Mouse (Mus musculus) ES-Bruce4 (cell line): ENCODE data around the gene Lpin2.

Experiments used
- CTCF ChIP-seq: IDR thresholded peaks from one replicate; pipeline ENCODE4 v1.8.1; 2011; ENCODE audit warnings: low read depth, low read length
- EP300 ChIP-seq: IDR thresholded peaks from 2 replicates; pipeline ENCODE4 v1.6.1; 2011; ENCODE audit warnings: low read depth, low read length; ENCODE audit not compliant: insufficient read depth

DNA sequence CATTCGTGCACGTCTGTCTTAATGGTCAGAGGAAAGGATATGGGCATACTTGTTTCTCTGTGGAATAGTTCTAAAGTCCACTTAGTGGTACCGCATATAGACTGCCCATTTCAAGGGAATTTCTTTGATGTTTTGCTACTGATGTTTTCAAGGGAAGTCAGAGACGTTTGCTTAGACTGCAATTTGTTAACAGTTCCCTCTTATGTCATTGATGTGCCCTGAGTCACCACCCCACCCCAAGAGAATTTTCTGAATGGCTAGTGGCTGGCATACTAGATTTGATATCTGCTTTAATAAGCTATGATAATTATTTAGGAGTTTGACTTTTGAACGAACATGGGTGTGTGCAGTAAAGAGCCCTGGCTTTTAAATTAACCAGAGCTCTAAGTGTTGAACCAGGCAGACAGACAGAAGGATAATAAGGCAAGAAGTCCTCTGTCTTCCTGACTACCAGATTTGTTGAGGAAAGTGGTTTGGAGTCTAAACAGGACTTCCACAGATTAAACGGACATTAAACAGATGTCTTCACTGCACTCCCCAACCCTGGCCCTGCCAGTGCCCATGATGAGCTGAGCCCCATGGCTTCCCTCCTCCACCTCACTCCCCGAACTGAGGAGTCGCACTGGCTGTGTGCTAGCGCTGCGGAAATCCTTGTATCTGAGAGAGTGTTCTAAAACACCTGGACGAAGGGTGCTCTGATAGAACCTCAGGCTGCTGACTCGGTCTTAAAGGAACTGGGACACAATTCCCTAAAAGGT is 24.0 kb downstream of the Lpin2 start:
- TF ChIP-seq CTCF (no peak), EP300 (no peak)
